Mouse (Mus musculus): ENCODE data around the gene Vezf1. TPM values are rescaled to one million over a fixed set of nuclear protein-coding genes. Genes with fewer than 3 reads are reported as not detected.
A peak's percentile ranks its signal among the peaks of the same experiment; 100 is the strongest.

The Vezf1 gene
- total RNA-seq, 2 experiments from 2014 or later = 22.0 to 22.7 TPM

DNA sequence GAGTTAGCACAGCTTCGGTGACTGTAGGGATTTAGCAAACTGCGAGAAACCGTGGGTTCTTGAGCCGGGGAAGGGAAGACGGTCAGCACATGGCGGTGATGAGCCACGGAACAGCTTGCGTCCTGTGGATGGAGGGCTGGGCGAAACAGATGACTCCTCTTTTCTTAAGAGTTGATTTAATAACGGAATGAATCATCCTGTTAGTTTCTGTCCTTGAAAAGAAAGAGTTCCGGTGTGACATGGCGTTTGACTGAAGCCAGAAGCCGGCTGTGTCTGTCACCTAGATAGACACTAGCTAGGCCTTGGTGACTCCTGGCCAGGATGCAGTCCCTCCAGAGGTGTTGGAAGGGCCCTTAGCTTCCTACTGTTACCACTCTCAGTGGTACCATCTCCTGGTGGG, 44.0 kb downstream of the Vezf1 start:
- no peak for TF ChIP-seq CTCF (conservative IDR thresholded peaks at IDR 0.05)
- no peak for DNase-seq (ENCODE audit: low spot score in 2 of 2)
- H3K4me3 ChIP-seq = no peak overlapping the region
- H3K27ac ChIP-seq = peak overlapping the region; percentile 25; the same call in 1 of the 2 replicates

DNA sequence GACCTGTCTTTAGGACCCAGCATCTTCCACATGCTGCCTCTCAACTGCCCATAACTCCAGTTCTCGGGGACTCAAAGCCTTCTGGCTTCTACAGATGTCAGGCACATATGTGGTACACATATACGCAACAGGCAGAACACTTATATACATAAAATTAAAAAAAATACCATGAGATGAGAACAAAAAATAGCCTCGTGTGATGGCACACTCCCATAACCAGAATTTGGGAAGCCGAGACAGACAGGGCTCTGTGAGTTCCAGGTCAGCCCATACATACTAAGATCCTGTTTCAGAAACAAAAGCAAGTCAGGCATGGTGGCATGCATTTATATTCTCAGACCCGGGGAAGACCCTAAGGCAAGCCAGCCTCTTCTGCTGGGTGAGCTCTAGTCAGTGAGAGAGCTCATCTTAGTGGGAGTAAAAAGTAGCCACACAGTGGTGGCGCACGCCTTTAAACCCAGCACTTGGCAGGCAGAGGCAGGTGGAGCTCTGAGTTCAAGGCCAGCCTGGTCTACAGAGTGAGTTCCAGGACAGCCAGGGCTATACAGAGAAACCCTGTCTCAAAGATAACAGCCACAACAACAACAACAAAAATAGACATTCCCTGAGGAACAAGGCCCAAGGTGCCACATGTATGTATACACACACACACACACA, 44.7 kb downstream of the Vezf1 start:
- TF ChIP-seq CTCF (conservative IDR thresholded peaks at IDR 0.05) = no peak
- peak overlapping the region; percentile 2; the same call in 1 of the 2 replicates for H3K27ac ChIP-seq
- no peak for DNase-seq (ENCODE audit: low spot score in 2 of 2)

DNA sequence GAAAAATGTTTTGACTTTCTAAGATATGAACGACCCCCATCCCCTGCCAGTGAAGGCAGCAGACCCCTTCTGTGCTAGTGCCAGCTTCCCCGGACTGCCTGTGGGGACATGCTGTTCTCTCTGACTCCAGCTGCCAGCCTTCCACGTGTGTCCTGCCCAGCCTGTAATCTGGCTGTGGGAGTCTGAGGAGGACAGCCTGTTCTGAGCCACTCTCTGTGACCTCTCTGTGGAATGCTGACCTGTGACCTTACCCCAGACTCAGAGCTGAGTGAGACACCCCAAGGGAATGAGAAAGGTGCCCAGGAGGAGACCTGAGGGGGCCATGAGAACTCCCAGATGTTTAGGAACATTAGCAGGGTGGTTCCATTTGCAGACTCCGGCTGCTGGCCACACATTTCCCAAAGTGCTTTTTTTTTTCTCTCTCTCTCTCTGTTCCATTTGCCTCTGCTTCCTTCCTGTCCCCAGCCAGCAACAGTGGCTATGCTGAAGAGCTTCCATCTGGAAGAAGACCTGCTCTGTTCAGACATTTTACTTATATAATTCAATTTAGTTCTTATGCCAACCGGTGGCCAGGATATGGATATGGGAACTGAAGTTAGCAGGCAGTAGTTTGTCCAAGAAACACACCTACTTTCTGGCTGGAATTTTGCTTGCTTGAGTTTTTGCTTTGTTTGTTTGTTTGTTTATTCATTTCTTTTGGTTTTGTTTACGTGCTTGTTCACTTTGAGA, 45.6 kb downstream of the Vezf1 start:
- no peak for TF ChIP-seq CTCF (conservative IDR thresholded peaks at IDR 0.05)
- no peak for DNase-seq (ENCODE audit: low spot score in 2 of 2)
- H3K4me3 ChIP-seq = no peak overlapping the region
- H3K27ac ChIP-seq = peak overlapping the region; percentile 65

More for the DNA sequence above, 44.7 kb downstream of the Vezf1 start:
- no peak overlapping the region for H3K4me3 ChIP-seq

DNA sequence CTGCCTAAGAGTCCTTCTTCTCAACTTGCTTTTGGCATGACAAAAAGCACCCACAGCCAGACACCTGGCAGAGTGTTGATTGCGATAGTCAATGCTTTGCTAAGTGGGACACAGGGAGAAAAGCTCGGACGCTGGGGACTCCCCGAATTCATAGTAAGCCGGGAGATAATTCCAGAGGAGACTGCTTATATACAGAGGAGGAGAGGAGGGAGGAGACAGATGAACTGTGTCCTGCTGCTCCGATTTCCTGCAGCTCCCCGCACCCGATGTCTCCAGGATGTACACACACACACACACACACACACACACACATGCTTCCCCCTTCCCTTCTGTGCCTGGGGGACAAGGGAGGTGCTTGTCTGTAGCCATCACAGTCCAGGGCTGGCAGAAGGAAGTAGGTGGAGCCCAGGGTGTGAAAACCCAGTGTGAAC, 46.8 kb downstream of the Vezf1 start:
- DNase-seq (ENCODE audit: low spot score in 2 of 2) = no peak
- Histone ChIP-seq H3K4me3 (no peak overlapping the region), H3K27ac (peak overlapping the region; percentile 65; the same call in 1 of the 2 replicates)
- no peak for TF ChIP-seq CTCF (conservative IDR thresholded peaks at IDR 0.05)

DNA sequence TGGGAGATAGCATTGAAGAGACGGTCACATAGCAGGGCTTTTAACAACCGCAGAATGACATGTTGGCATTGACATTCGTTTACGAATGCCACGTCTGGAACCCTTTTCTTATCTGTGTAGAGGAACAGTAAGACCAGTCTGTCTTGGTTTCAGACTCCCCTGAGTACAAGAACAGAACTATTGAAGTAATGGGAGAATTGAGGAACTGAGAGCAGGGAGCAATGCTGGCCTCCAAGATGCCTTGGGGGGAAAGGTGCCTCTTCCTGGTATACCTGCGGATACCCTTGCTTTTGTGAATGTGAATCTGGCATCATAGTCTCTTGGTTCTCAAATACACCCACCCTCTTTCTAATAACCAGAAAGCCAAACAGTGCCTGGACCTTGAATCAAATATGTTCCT, 48.5 kb downstream of the Vezf1 start:
- DNase-seq (ENCODE audit: low spot score in 2 of 2) = no peak
- Histone ChIP-seq H3K4me3 (no peak overlapping the region), H3K27ac (peak overlapping the region; percentile 95; the same call in 1 of the 2 replicates)
- no peak for TF ChIP-seq CTCF (conservative IDR thresholded peaks at IDR 0.05)

DNA sequence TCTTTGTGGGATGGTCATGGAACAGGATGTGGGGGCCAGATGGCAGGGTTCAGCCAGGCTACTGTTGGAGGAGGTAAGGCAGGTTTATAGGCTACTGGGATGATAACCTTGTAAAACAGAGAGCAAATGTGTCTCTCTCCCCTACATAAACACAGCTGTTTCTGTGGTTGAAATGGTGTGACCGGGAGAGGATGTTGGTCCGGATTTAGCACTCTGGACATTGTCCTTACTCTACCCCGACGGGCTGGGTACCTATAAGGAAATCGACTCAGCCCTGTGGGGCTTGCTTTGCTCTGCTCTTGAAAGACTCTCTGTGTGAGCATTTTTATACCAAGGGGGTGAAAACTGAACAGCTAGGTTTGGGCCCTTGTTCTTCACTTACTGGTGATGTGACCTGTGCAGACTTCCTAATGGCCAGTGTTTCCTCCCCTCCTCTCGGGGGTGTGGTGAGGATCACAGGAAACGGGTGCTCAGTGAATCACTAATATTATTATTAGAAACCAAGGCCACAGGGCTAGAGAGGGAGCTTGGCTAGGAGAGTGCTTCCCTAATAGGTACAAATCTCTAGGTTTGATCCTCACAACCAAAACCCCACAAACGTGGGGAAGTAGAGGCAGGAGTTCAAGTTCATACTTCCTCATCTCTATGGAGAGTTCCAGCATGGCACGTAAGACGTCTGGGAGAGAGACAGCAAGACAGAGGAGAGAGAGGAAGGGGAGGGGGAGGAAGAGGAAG, 49.4 kb downstream of the Vezf1 start:
- Histone ChIP-seq H3K4me3 (no peak overlapping the region), H3K27ac (peak overlapping the region; percentile 95)
- DNase-seq (ENCODE audit: low spot score in 2 of 2) = no peak
- no peak for TF ChIP-seq CTCF (conservative IDR thresholded peaks at IDR 0.05)

DNA sequence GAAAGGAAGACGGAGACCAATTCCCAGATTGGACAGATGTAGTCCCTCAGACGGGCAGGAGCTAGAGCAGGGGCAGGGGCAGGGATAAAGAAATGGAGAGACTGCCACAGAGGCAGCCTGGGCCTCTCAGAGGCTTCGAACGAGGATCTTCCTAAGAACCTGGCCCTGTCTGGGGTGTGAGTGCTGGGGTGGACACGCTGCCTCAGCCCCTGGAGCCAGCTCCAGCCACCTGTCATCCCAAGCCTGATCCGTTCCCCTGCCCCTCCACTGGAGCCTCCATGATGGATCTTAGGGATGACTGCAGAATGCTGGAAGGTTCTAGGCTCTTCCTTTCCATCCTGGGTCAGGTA, 50.0 kb downstream of the Vezf1 start:
- Histone ChIP-seq H3K4me3 (no peak overlapping the region), H3K27ac (peak overlapping the region; percentile 95)
- TF ChIP-seq CTCF (conservative IDR thresholded peaks at IDR 0.05) = no peak
- no peak for DNase-seq (ENCODE audit: low spot score in 2 of 2)

DNA sequence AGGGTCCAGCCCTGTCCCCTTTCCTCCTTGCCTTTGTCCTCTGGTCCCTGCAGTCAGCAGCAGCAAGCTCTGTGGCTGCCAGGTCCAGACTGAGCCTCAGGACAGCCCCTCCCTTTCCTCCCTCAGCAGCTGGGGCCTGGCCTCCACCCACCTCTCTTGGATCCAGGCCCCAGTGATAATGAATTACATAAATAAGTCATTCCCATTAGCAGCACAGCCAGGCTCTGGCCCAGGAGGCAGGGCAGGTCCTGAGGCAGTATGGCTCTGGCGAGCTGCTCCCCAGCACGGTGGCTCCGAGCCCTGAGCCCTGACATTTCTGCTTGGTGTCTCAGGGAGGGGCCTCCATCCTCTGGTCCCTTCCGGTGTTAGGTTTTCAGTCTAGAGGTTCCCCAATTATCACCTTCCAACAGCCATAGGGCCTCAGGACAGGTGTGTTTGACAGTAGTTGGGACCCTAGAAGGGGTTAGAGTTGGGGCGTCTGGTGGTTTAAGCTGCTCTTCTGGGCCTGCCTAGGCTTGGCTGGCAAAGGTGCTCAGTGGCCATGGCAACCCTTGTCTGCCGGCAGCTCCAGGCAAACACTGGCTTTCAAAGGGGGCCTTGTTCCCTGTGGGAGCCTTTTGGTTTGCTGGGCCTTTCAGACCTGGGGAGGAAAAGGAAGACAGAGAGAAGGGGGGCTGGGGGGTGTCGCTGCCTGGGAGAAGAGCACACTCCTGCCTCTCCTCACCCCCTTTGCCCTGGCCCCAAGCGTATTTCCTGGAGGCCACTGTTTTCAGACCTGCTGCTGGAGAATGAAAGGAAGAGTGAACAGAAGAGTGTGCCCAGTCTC, 51.0 kb downstream of the Vezf1 start:
- peak; percentile 56 to 77 for DNase-seq (ENCODE audit: low spot score in 2 of 2)
- TF ChIP-seq CTCF (conservative IDR thresholded peaks at IDR 0.05) = no peak
- Histone ChIP-seq H3K27ac (peak overlapping the region; percentile 95), H3K4me3 (no peak overlapping the region)

DNA sequence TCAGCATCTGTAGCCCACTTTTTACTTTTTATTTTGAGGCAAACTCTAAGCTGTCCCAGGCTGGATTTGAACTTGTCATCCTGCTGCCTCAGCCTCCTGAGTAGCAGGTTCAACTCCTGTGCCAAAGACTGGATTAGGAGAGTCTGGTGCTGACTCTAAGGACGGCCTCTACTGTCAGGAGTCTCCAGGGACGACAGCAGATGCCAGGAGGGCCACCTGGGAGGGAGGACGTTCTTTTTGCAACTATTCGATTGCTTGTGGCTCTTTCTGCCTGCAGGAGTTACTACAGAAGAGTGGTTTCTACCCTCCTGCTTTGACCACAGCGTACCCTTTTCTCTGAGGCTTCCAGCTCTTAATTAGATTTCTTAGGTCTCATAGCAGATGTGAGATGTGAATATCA, 54.5 kb downstream of the Vezf1 start:
- no peak for DNase-seq (ENCODE audit: low spot score in 2 of 2)
- Histone ChIP-seq H3K4me3 (no peak overlapping the region), H3K27ac (no peak overlapping the region)
- no peak for TF ChIP-seq CTCF (conservative IDR thresholded peaks at IDR 0.05)

DNA sequence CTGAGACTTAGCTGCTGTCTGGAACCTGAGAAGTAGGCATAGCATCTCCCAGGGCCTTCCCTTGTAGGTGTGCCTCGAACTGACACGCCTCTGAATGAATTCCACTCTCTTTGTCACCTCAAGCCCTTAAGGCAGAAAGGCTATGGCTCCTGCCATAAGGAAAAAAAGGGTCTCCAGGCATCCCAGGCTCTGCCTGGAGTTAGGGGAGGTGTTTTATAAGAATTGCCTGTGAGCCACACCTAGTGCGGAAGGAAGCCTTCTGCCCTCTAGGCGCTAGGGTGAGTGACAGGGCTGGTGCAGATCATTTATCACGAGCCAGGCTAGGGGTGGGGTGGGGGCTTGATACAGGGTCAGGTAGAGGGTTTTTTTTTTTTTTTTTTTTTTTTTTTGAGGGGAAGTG, 54.9 kb downstream of the Vezf1 start:
- TF ChIP-seq CTCF (conservative IDR thresholded peaks at IDR 0.05) = no peak
- no peak overlapping the region for H3K4me3 ChIP-seq
- no peak for DNase-seq (ENCODE audit: low spot score in 2 of 2)
- no peak overlapping the region for H3K27ac ChIP-seq

DNA sequence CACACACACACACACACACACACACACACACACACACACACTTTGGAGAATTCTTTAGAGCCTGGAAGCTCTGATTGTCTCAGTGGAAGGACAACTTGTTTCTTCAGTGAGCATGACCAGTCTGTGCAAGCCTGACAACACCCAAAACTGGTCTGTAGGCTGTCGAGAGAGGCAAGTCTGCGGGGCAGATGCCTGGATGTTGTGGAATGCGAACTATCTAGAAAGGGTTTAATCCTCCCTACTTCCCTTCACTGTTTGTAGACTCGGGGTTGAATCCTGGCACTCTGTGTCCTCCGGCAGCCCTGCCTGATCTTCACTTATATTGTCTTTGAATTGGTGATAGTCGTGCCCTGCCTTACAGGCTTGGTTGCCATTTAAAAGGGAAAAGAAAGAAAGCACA, 55.7 kb downstream of the Vezf1 start:
- no peak for TF ChIP-seq CTCF (conservative IDR thresholded peaks at IDR 0.05)
- no peak overlapping the region for H3K4me3 ChIP-seq

DNA sequence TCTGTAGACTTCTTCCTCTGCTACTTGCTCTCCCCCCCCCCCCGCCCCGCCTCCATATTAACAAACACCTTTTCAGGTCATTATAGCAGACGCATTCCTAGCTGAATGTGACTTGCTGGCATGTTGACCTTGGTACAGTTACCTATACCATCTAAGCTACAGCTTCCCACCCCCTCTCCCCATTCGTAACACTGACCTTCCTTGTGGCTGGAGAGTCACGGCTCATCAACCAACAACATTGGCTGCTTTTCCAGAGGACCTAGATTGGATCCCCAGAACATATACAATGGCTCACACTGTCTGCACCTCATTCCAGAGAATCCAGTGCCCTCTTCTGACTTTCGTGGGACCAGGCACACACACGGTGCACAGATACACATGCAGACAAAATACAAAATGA, 57.4 kb downstream of the Vezf1 start:
- TF ChIP-seq CTCF (conservative IDR thresholded peaks at IDR 0.05) = no peak
- Histone ChIP-seq H3K4me3 (no peak overlapping the region), H3K27ac (peak overlapping the region; percentile 85; the same call in 1 of the 2 replicates)
- DNase-seq (ENCODE audit: low spot score in 2 of 2) = no peak

More for the DNA sequence above, 55.7 kb downstream of the Vezf1 start:
- no peak for DNase-seq (ENCODE audit: low spot score in 2 of 2)
- H3K27ac ChIP-seq = no peak overlapping the region
